In genomic region chr5:92368392-92368791, GRCm38 (mm10) we compare ENCODE assay signal across 14 mouse cellular contexts. TPM values are rescaled to one million over a fixed set of nuclear protein-coding genes. Genes with fewer than 3 reads are reported as not detected.
DNase-seq lines count a peak whose midpoint lies in the region; ATAC-seq and TF ChIP-seq lines count a peak whose summit lies in the region.
"Had no signal": no experiment of that assay in that cellular context is flagged by ENCODE, and none has a peak within 500 bp of the region (broad histone marks: within the 10 kb centered on the region; RNA-seq: fewer than 3 reads in every experiment).

No protein-coding gene starts in this region.

- H3K9ac ChIP-seq in forebrain, embryonic 14.5 days (ENCODE audit: low read length): no peak overlapping the region
- no peak overlapping the region for H3K9ac ChIP-seq in forebrain, embryonic 16.5 days (replicated peaks; ENCODE audit: low read depth, low read length)
- H3K9ac ChIP-seq in liver, postnatal 0 days (replicated peaks): no peak overlapping the region
- no peak overlapping the region for H3K9ac ChIP-seq in liver, embryonic 11.5 days (ENCODE audit: low read depth, low read length)
- H3K9ac ChIP-seq: lung, embryonic 15.5 days had no signal

- intact Hi-C loops in left cerebral cortex, postnatal 10 days (cut with DNase I): no loop called here

- 0 out of 2 replicates have a peak, but pooled peaks have one; percentile 18 for TF ChIP-seq EP300 in liver, postnatal 0 days (IDR thresholded peaks at IDR 0.05; ENCODE audit: low read depth)

- H3K4me1 ChIP-seq in forebrain, embryonic 14.5 days (ENCODE audit: control insufficient read depth, insufficient read depth, low read length): no peaks in the 10 kb centered on the region
- peaks cover 9% of the 10 kb centered on the region for H3K4me1 ChIP-seq in forebrain, embryonic 16.5 days (replicated peaks; ENCODE audit: control insufficient read depth, insufficient read depth, low read length)
- peaks cover 29% of the 10 kb centered on the region for H3K4me1 ChIP-seq in liver, postnatal 0 days (ENCODE audit: insufficient read depth)
- peaks cover 10% of the 10 kb centered on the region; the same call in 1 of the 2 replicates for H3K4me1 ChIP-seq in liver, embryonic 11.5 days (replicated peaks; ENCODE audit: control insufficient read depth, insufficient read depth, low read length)
- H3K4me1 ChIP-seq in forebrain, embryonic 10.5 days: peaks cover 8% of the 10 kb centered on the region; the same call in 1 of the 2 replicates
- H3K4me1 ChIP-seq: lung, embryonic 15.5 days had no signal

- peak; percentile 21 for DNase-seq in forebrain, embryonic 14.5 days (ENCODE audit: low spot score)
- DNase-seq in liver, postnatal 0 days: no peak
- DNase-seq in liver, embryonic 11.5 days (ENCODE audit: low spot score): no peak
- DNase-seq in cerebellum, adult 9-11 months: peak; percentile 74
- no peak for DNase-seq in left cerebral cortex, postnatal 10 days (ENCODE audit: extremely low spot score in 1 of 2, low spot score in 2 of 2)
- no peak for DNase-seq in forebrain, embryonic 10.5 days (ENCODE audit: extremely low spot score, low spot score)
- DNase-seq: thymus, adult 18-20 months had no signal

- no peaks in the 10 kb centered on the region for H3K9me3 ChIP-seq in forebrain, embryonic 14.5 days (replicated peaks; ENCODE audit: control insufficient read depth, low read length)
- H3K9me3 ChIP-seq in forebrain, embryonic 16.5 days (ENCODE audit: control insufficient read depth, low read length): no peaks in the 10 kb centered on the region
- H3K9me3 ChIP-seq in liver, postnatal 0 days (ENCODE audit: low read length): no peaks in the 10 kb centered on the region
- no peaks in the 10 kb centered on the region for H3K9me3 ChIP-seq in liver, embryonic 11.5 days (ENCODE audit: control insufficient read depth, low read length)
- H3K9me3 ChIP-seq in forebrain, embryonic 10.5 days: no peaks in the 10 kb centered on the region
- H3K9me3 ChIP-seq: lung, embryonic 15.5 days had no signal

- no peak for ATAC-seq in forebrain, embryonic 14.5 days
- ATAC-seq in forebrain, embryonic 16.5 days: no peak
- 0 out of 2 replicates have a peak, but pooled peaks have one; percentile 22 for ATAC-seq in liver, postnatal 0 days
- no peak for ATAC-seq in liver, embryonic 11.5 days (replicated peaks; ENCODE audit: low FRiP score)
- ATAC-seq in megakaryocyte progenitor cell, adult 5-6 weeks (replicated peaks; ENCODE audit: poor library complexity): peak; percentile 69
- ATAC-seq: activated CD4-positive, CD25-positive, alpha-beta regulatory T cell, adult 4 months had no signal

- H3K4me3 ChIP-seq in forebrain, embryonic 14.5 days (ENCODE audit: low read depth, low read length): no peak overlapping the region
- no peak overlapping the region for H3K4me3 ChIP-seq in forebrain, embryonic 16.5 days (replicated peaks; ENCODE audit: low read length)
- no peak overlapping the region for H3K4me3 ChIP-seq in liver, postnatal 0 days (ENCODE audit: low read depth, low read length)
- H3K4me3 ChIP-seq in liver, embryonic 11.5 days (ENCODE audit: low read depth, low read length): no peak overlapping the region
- no peak overlapping the region for H3K4me3 ChIP-seq in forebrain, embryonic 10.5 days
- H3K4me3 ChIP-seq: lung, embryonic 15.5 days had no signal

- WGBS in forebrain, embryonic 14.5 days: 76% methylated on average over 10 of the region's 10 CpGs
- WGBS in forebrain, embryonic 16.5 days: 62% methylated on average over 10 of the region's 10 CpGs
- 43% methylated on average over 10 of the region's 10 CpGs for WGBS in liver, postnatal 0 days (ENCODE audit: insufficient replicate concordance)
- WGBS in liver, embryonic 11.5 days: 66% methylated on average over 10 of the region's 10 CpGs
- WGBS in forebrain, embryonic 10.5 days: 92% methylated on average over 10 of the region's 10 CpGs

- no peak overlapping the region for H3K4me2 ChIP-seq in forebrain, embryonic 14.5 days (ENCODE audit: low read length)
- no peak overlapping the region for H3K4me2 ChIP-seq in forebrain, embryonic 16.5 days (ENCODE audit: low read length)
- H3K4me2 ChIP-seq in liver, postnatal 0 days (ENCODE audit: low read depth, low read length): no peak overlapping the region
- H3K4me2 ChIP-seq in liver, embryonic 11.5 days: no peak overlapping the region
- H3K4me2 ChIP-seq: lung, embryonic 15.5 days had no signal

- no peak for TF ChIP-seq CTCF in liver, postnatal 0 days (IDR thresholded peaks at IDR 0.05; ENCODE audit: low read depth)

- no peak overlapping the region for H3K27ac ChIP-seq in forebrain, embryonic 14.5 days (ENCODE audit: low read depth, low read length)
- no peak overlapping the region for H3K27ac ChIP-seq in forebrain, embryonic 16.5 days (ENCODE audit: low read length)
- peak overlapping the region; percentile 61; the same call in 1 of the 2 replicates for H3K27ac ChIP-seq in liver, postnatal 0 days (ENCODE audit: low read depth)
- no peak overlapping the region for H3K27ac ChIP-seq in liver, embryonic 11.5 days (ENCODE audit: low read depth, low read length)
- H3K27ac ChIP-seq in forebrain, embryonic 10.5 days: no peak overlapping the region
- H3K27ac ChIP-seq: lung, embryonic 15.5 days had no signal

- H3K36me3 ChIP-seq in forebrain, embryonic 14.5 days (ENCODE audit: control insufficient read depth, insufficient read depth, low read length): no peaks in the 10 kb centered on the region
- H3K36me3 ChIP-seq in forebrain, embryonic 16.5 days (ENCODE audit: control insufficient read depth, insufficient read depth): no peaks in the 10 kb centered on the region
- H3K36me3 ChIP-seq in liver, postnatal 0 days (replicated peaks; ENCODE audit: insufficient read depth, low read length): no peaks in the 10 kb centered on the region
- H3K36me3 ChIP-seq in liver, embryonic 11.5 days (ENCODE audit: control insufficient read depth, insufficient read depth, low read length): no peaks in the 10 kb centered on the region
- H3K36me3 ChIP-seq in forebrain, embryonic 10.5 days (replicated peaks): no peaks in the 10 kb centered on the region
- H3K36me3 ChIP-seq: lung, embryonic 15.5 days had no signal

- H3K27me3 ChIP-seq in forebrain, embryonic 14.5 days (replicated peaks; ENCODE audit: control insufficient read depth, insufficient read depth, low read length): no peaks in the 10 kb centered on the region
- H3K27me3 ChIP-seq in forebrain, embryonic 16.5 days (replicated peaks; ENCODE audit: control insufficient read depth, insufficient read depth, low read length): no peaks in the 10 kb centered on the region
- no peaks in the 10 kb centered on the region for H3K27me3 ChIP-seq in liver, postnatal 0 days (ENCODE audit: insufficient read depth, low read length)
- no peaks in the 10 kb centered on the region; the same call in 1 of the 2 replicates for H3K27me3 ChIP-seq in liver, embryonic 11.5 days (replicated peaks; ENCODE audit: control insufficient read depth, insufficient read depth, low read length)
- H3K27me3 ChIP-seq in forebrain, embryonic 10.5 days (ENCODE audit: poor library complexity, severe bottlenecking): no peaks in the 10 kb centered on the region
- H3K27me3 ChIP-seq: lung, embryonic 15.5 days had no signal

RNA-seq across cellular contexts. Expression of gene Cxcl10, which starts 19.7 kb away (rescaled TPM):
- 0.44 TPM in 1 of 2 replicates, not detected in the other for polyA plus RNA-seq in forebrain, embryonic 14.5 days (2014; fragmentation: Nextera tagmentation; extraction: Ambion mirVana)
- polyA plus RNA-seq in forebrain, embryonic 16.5 days (2015; fragmentation: Nextera tagmentation; extraction: Ambion mirVana): 0.61 TPM in 1 of 2 replicates, not detected in the other
- 7.5 and 8.0 TPM in 2 replicates for polyA plus RNA-seq in liver, postnatal 0 days (2015; fragmentation: Nextera tagmentation; extraction: Ambion mirVana)
- polyA plus RNA-seq in liver, embryonic 11.5 days (2014; fragmentation: Nextera tagmentation; extraction: Ambion mirVana): 6.0 and 6.5 TPM in 2 replicates
- 4.7 and 10.5 TPM in 2 replicates for total RNA-seq in megakaryocyte progenitor cell, adult 5-6 weeks (2015)
- 1.3 and 5.3 TPM in 2 replicates for total RNA-seq in megakaryocyte progenitor cell, adult 5-6 weeks (2017)
- not detected for total RNA-seq in left cerebral cortex, postnatal 10 days (2021)
- 0.33 TPM in 1 of 2 replicates, not detected in the other for polyA plus RNA-seq in forebrain, embryonic 10.5 days (2016; fragmentation: Nextera tagmentation; extraction: Ambion mirVana)
- total RNA-seq: gastrocnemius, postnatal 25 days; left cerebral cortex, postnatal 14 days had no signal

RNA-seq across cellular contexts. Expression of gene Art3, which starts 36.8 kb away (rescaled TPM):
- 2.9 and 4.9 TPM in 2 replicates for polyA plus RNA-seq in forebrain, embryonic 14.5 days (2014; fragmentation: Nextera tagmentation; extraction: Ambion mirVana)
- polyA plus RNA-seq in forebrain, embryonic 16.5 days (2015; fragmentation: Nextera tagmentation; extraction: Ambion mirVana): 3.5 and 5.4 TPM in 2 replicates
- polyA plus RNA-seq in liver, postnatal 0 days (2015; fragmentation: Nextera tagmentation; extraction: Ambion mirVana): 2.3 and 4.0 TPM in 2 replicates
- polyA plus RNA-seq in liver, embryonic 11.5 days (2014; fragmentation: Nextera tagmentation; extraction: Ambion mirVana): 1.1 and 1.8 TPM in 2 replicates
- 1.2 and 1.5 TPM in 2 replicates for total RNA-seq in megakaryocyte progenitor cell, adult 5-6 weeks (2015)
- 0.54 TPM in 1 of 2 replicates, not detected in the other for total RNA-seq in megakaryocyte progenitor cell, adult 5-6 weeks (2017)
- 1 to 10 TPM; 7.6 to 9.5 TPM for total RNA-seq in left cerebral cortex, postnatal 10 days (2021)
- polyA plus RNA-seq in forebrain, embryonic 10.5 days (2016; fragmentation: Nextera tagmentation; extraction: Ambion mirVana): 0.48 and 1.2 TPM in 2 replicates

RNA-seq across cellular contexts. Expression of gene Cxcl9, which starts 40.5 kb away (rescaled TPM):
- polyA plus RNA-seq in forebrain, embryonic 14.5 days (2014; fragmentation: Nextera tagmentation; extraction: Ambion mirVana): not detected in 2 replicates
- polyA plus RNA-seq in forebrain, embryonic 16.5 days (2015; fragmentation: Nextera tagmentation; extraction: Ambion mirVana): not detected in 2 replicates
- polyA plus RNA-seq in liver, postnatal 0 days (2015; fragmentation: Nextera tagmentation; extraction: Ambion mirVana): 0.20 and 0.35 TPM in 2 replicates
- not detected in 2 replicates for polyA plus RNA-seq in liver, embryonic 11.5 days (2014; fragmentation: Nextera tagmentation; extraction: Ambion mirVana)
- 0.37 and 1.2 TPM in 2 replicates for total RNA-seq in megakaryocyte progenitor cell, adult 5-6 weeks (2015)
- 0.27 and 0.33 TPM in 2 replicates for total RNA-seq in megakaryocyte progenitor cell, adult 5-6 weeks (2017)
- not detected for total RNA-seq in left cerebral cortex, postnatal 10 days (2021)
- polyA plus RNA-seq in forebrain, embryonic 10.5 days (2016; fragmentation: Nextera tagmentation; extraction: Ambion mirVana): not detected in 2 replicates
- total RNA-seq: left cerebral cortex, postnatal 14 days had no signal
- polyA plus RNA-seq: embryonic facial prominence, embryonic 11.5 days; lung, embryonic 15.5 days had no signal

RNA-seq across cellular contexts. Expression of gene Sdad1, which starts 58.1 kb away (rescaled TPM):
- 28.6 and 33.2 TPM in 2 replicates for polyA plus RNA-seq in forebrain, embryonic 14.5 days (2014; fragmentation: Nextera tagmentation; extraction: Ambion mirVana)
- polyA plus RNA-seq in forebrain, embryonic 16.5 days (2015; fragmentation: Nextera tagmentation; extraction: Ambion mirVana): 34.0 and 36.0 TPM in 2 replicates
- polyA plus RNA-seq in liver, postnatal 0 days (2015; fragmentation: Nextera tagmentation; extraction: Ambion mirVana): 13.1 and 13.4 TPM in 2 replicates
- polyA plus RNA-seq in liver, embryonic 11.5 days (2014; fragmentation: Nextera tagmentation; extraction: Ambion mirVana): 48.7 and 52.9 TPM in 2 replicates
- total RNA-seq in megakaryocyte progenitor cell, adult 5-6 weeks (2015): 39.5 and 46.5 TPM in 2 replicates
- total RNA-seq in megakaryocyte progenitor cell, adult 5-6 weeks (2017): 69.5 and 86.2 TPM in 2 replicates
- 10 to 100 TPM; 20.5 to 25.3 TPM for total RNA-seq in left cerebral cortex, postnatal 10 days (2021)
- polyA plus RNA-seq in forebrain, embryonic 10.5 days (2016; fragmentation: Nextera tagmentation; extraction: Ambion mirVana): 59.4 and 63.0 TPM in 2 replicates

Comparison
In these comparisons a context has a peak if more than half of its experiments do, and no peak if none do; other contexts are left out.
1. ATAC-seq: peak in liver, postnatal 0 days (single experiment) and megakaryocyte progenitor cell, adult 5-6 weeks (single experiment); none in forebrain, embryonic 14.5 days (single experiment), forebrain, embryonic 16.5 days (single experiment) and liver, embryonic 11.5 days (single experiment).
2. DNase-seq: peak in forebrain, embryonic 14.5 days (single experiment) and cerebellum, adult 9-11 months (single experiment); none in liver, postnatal 0 days (single experiment), liver, embryonic 11.5 days (single experiment), left cerebral cortex, postnatal 10 days (0 of 2) and forebrain, embryonic 10.5 days (single experiment).